8 mouse cellular contexts compared by ENCODE assay signal in the genomic region with DNA sequence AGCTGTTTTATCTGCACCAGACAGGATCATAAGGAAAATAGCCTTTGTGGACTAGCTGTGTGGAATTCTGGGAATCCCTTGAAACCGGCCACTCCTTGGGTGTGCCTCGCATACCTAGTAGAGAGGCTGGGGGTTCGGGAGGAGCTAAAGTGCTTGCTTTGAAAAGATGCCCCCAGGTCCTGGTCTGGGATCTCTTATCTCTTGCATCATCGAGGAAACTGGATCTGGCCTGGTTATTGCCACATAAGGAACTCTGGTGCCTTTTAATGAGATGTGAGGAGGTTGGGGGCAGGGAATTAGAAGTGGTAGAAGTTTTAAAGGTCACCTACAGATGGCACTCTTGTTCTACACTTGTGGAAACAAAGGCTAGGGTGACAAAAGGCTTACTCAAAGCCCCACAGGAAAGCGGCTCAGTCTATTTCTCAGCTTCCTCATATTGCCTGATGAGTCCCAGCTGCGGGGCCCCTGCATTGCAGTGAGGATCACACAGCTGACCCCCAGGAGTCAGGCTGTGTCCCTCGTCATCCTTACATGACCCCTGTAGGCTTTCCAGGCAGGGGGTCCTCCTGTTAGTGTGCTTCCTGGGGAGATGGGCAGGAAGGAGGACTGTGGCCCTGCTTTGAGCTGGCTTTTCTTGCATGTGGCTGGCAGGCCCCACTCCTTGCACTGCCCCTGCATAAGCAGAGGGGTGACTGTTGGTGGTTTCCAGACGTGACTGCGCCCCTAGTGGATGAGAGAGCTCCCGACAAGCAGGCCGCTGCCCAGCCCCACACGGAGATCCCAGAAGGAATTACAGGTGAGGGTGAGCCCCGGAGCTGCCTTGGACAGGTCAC. TPM values are rescaled to one million over a fixed set of nuclear protein-coding genes. Genes with fewer than 3 reads are reported as not detected.
DNase-seq lines count a peak whose midpoint lies in the region; ATAC-seq lines count a peak whose summit lies in the region.

No protein-coding gene starts in this region.

- no peak overlapping the region for H3K4me2 ChIP-seq in forebrain, embryonic 15.5 days (replicated peaks)
- H3K4me2 ChIP-seq in hindbrain, embryonic 11.5 days (replicated peaks; ENCODE audit: low read depth, low read length) = no peak overlapping the region
- no peak overlapping the region for H3K4me2 ChIP-seq in lung, embryonic 16.5 days (ENCODE audit: low read depth, low read length)

- H3K9ac ChIP-seq in forebrain, embryonic 15.5 days (replicated peaks) = no peak overlapping the region
- H3K9ac ChIP-seq in hindbrain, embryonic 11.5 days (ENCODE audit: low read depth, low read length) = peak overlapping the region; percentile 47
- no peak overlapping the region for H3K9ac ChIP-seq in lung, embryonic 16.5 days (ENCODE audit: low read length)

- no peaks in the 10 kb centered on the region for H3K27me3 ChIP-seq in forebrain, embryonic 15.5 days
- no peaks in the 10 kb centered on the region for H3K27me3 ChIP-seq in hindbrain, embryonic 11.5 days (ENCODE audit: control insufficient read depth, insufficient read depth, low read length)
- no peaks in the 10 kb centered on the region for H3K27me3 ChIP-seq in lung, embryonic 16.5 days (ENCODE audit: control insufficient read depth, insufficient read depth, low read depth, low read length)

- peak; percentile 86 for DNase-seq in MEL-GATA-1-ER (ENCODE audit: extremely low read depth, low read depth)
- DNase-seq in cerebellum, adult 18-20 months = peak; percentile 81 to 83
- DNase-seq in hindbrain, embryonic 11.5 days (ENCODE audit: low spot score) = peak; percentile 82
- peak; percentile 60 for DNase-seq in layer of hippocampus, adult 9-10 months (ENCODE audit: low spot score)
- peak; percentile 57 for DNase-seq in ovary, postnatal 36 days (ENCODE audit: low spot score)
- peak; percentile 55 for DNase-seq in thymus, postnatal 36 days

- no peaks in the 10 kb centered on the region for H3K9me3 ChIP-seq in forebrain, embryonic 15.5 days
- H3K9me3 ChIP-seq in hindbrain, embryonic 11.5 days (ENCODE audit: control insufficient read depth, low read length) = no peaks in the 10 kb centered on the region
- no peaks in the 10 kb centered on the region for H3K9me3 ChIP-seq in lung, embryonic 16.5 days (ENCODE audit: control insufficient read depth, low read length)

- H3K4me3 ChIP-seq in forebrain, embryonic 15.5 days = no peak overlapping the region
- no peak overlapping the region for H3K4me3 ChIP-seq in hindbrain, embryonic 11.5 days (ENCODE audit: low read depth, low read length)
- H3K4me3 ChIP-seq in lung, embryonic 16.5 days (ENCODE audit: low read length) = no peak overlapping the region

- H3K27ac ChIP-seq in forebrain, embryonic 15.5 days (replicated peaks) = no peak overlapping the region; the same call in 1 of the 2 replicates
- peak overlapping the region; percentile 77 for H3K27ac ChIP-seq in hindbrain, embryonic 11.5 days (ENCODE audit: low read depth, low read length)
- H3K27ac ChIP-seq in lung, embryonic 16.5 days (ENCODE audit: low read length) = peak overlapping the region; percentile 42; the same call in 1 of the 2 replicates

- H3K4me1 ChIP-seq in forebrain, embryonic 15.5 days = peaks cover 8% of the 10 kb centered on the region
- H3K4me1 ChIP-seq in hindbrain, embryonic 11.5 days (replicated peaks; ENCODE audit: control insufficient read depth, insufficient read depth, low read length) = peaks cover 3% of the 10 kb centered on the region; the same call in 1 of the 2 replicates
- H3K4me1 ChIP-seq in lung, embryonic 16.5 days (replicated peaks; ENCODE audit: control insufficient read depth, insufficient read depth, low read length) = no peaks in the 10 kb centered on the region; the same call in 1 of the 2 replicates

- 20% methylated on average over 13 of the region's 13 CpGs for WGBS in forebrain, embryonic 15.5 days
- WGBS in hindbrain, embryonic 11.5 days = 16% methylated on average over 13 of the region's 13 CpGs
- 21% methylated on average over 13 of the region's 13 CpGs for WGBS in lung, embryonic 16.5 days

- peaks cover 33% of the 10 kb centered on the region for H3K36me3 ChIP-seq in forebrain, embryonic 15.5 days
- H3K36me3 ChIP-seq in hindbrain, embryonic 11.5 days (ENCODE audit: control insufficient read depth, insufficient read depth, low read length) = no peaks in the 10 kb centered on the region
- no peaks in the 10 kb centered on the region for H3K36me3 ChIP-seq in lung, embryonic 16.5 days (ENCODE audit: control insufficient read depth, insufficient read depth, low read length)

- peak; percentile 39; the same call in 1 of the 2 replicates for ATAC-seq in forebrain, embryonic 15.5 days (replicated peaks)
- ATAC-seq in hindbrain, embryonic 11.5 days (ENCODE audit: low FRiP score) = peak; percentile 77
- ATAC-seq in lung, embryonic 16.5 days (ENCODE audit: low read depth) = peak; percentile 70

RNA-seq across cellular contexts. Expression of a gene that starts 58.2 kb away (rescaled TPM):
- polyA plus RNA-seq in forebrain, embryonic 15.5 days (2015; fragmentation: Nextera tagmentation; extraction: Ambion mirVana) = 672 and 718 TPM in 2 replicates
- polyA plus RNA-seq in hindbrain, embryonic 11.5 days (2014; fragmentation: Nextera tagmentation; extraction: Ambion mirVana) = 91.9 and 94.9 TPM in 2 replicates
- polyA plus RNA-seq in lung, embryonic 16.5 days (2015; fragmentation: Nextera tagmentation; extraction: Ambion mirVana) = 11.8 and 13.6 TPM in 2 replicates
